Mouse (Mus musculus): Measurements from ENCODE around the gene Dedd. TPM values are rescaled to one million over a fixed set of nuclear protein-coding genes. Genes with fewer than 3 reads are reported as not detected.

The Dedd gene
- polyA plus RNA-seq, 1 experiment from 2014 or later: 32.8 TPM

DNA sequence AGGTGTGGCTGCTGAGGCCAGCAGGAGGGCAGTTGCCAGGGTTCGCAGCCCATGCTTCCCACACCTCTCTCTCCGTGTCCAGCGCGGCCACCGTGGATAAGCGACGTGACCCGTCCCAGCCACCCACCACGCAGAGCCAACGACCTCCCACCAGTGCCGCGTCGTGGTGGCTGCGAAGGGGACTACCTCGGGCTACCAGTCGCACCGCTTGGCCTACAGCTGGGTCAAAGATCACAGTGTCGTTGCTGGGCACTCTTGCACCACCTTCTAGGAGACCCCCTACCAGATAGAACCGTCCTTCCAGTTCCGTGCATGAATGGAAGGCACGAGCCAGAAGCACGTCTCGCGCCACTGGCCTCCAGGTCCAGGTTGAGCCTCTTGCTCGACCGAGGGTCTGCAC, 31.3 kb downstream of the Dedd start:
- TF ChIP-seq EP300 (optimal IDR thresholded peaks at IDR 0.05): no peak
- TF ChIP-seq CTCF (IDR thresholded peaks at IDR 0.05; ENCODE audit: low read depth): no peak
- whole genome bisulfite sequencing: 10% methylated on average over 26 of the region's 26 CpGs
- no peaks in the 10 kb centered on the region for H3K4me1 ChIP-seq (replicated peaks; ENCODE audit: control insufficient read depth, insufficient read depth)
- H3K36me3 ChIP-seq (ENCODE audit: control insufficient read depth, insufficient read depth, low read length): peaks cover 4% of the 10 kb centered on the region; the same call in 1 of the 2 replicates
- no peak overlapping the region for H3K27ac ChIP-seq (replicated peaks)
- ATAC-seq (ENCODE audit: low FRiP score, low TSS enrichment): peak; percentile 31
- no peaks in the 10 kb centered on the region for H3K9me3 ChIP-seq (ENCODE audit: control insufficient read depth, low read length)
- peak overlapping the region; percentile 60 for H3K4me2 ChIP-seq (replicated peaks; ENCODE audit: low read depth)
- H3K9ac ChIP-seq (ENCODE audit: low read length): peak overlapping the region; percentile 63
- DNase-seq (ENCODE audit: low spot score): no peak
- H3K27me3 ChIP-seq (ENCODE audit: control insufficient read depth, insufficient read depth, low read length): no peaks in the 10 kb centered on the region
- peak overlapping the region; percentile 45 for H3K4me3 ChIP-seq (ENCODE audit: low read depth, low read length)

DNA sequence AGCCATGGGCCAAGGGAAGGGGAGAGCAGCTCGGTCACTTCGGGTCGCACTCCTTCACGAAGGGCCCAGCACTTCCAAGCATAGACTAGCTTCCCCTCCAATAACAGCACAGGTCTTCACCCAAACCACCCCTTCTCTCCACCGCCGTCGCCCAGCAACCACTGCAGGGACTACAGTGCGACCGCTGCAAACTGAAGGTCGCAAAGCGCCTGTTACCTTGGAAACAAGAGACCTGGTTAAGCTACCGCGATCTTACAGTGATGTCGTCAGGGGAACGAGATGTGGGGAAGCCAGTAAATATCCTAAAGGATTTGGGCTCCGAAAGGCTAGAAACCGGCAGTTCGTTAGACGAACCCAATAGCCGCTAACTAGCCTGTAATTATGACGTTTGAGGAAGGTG, 31.7 kb downstream of the Dedd start, which contains the start of gene Klhdc9:
Gene Klhdc9, minus strand, starts transcription at position 143 of the 400 bp plus-strand sequence.
- ATAC-seq (ENCODE audit: low FRiP score, low TSS enrichment) (peak; percentile 94), DNase-seq (ENCODE audit: low spot score) (peak; percentile 88)
- Histone ChIP-seq H3K9ac (ENCODE audit: low read length) (peak within 1 kb of the TSS; percentile 63), H3K4me1 (replicated peaks; ENCODE audit: control insufficient read depth, insufficient read depth) (no peaks in the 10 kb centered on the region), H3K4me3 (ENCODE audit: low read depth, low read length) (peak within 1 kb of the TSS; percentile 45), H3K4me2 (replicated peaks; ENCODE audit: low read depth) (peak within 1 kb of the TSS; percentile 60), H3K27ac (replicated peaks) (peak within 1 kb of the TSS; percentile 72; the same call in 1 of the 2 replicates), H3K9me3 (ENCODE audit: control insufficient read depth, low read length) (no peaks in the 10 kb centered on the region), H3K36me3 (ENCODE audit: control insufficient read depth, insufficient read depth, low read length) (peaks cover 4% of the 10 kb centered on the region; the same call in 1 of the 2 replicates), H3K27me3 (ENCODE audit: control insufficient read depth, insufficient read depth, low read length) (no peaks in the 10 kb centered on the region)
- TF ChIP-seq EP300 (optimal IDR thresholded peaks at IDR 0.05) (no peak), CTCF (IDR thresholded peaks at IDR 0.05; ENCODE audit: low read depth) (no peak)
- WGBS: 1% methylated on average over 21 of the region's 21 CpGs

DNA sequence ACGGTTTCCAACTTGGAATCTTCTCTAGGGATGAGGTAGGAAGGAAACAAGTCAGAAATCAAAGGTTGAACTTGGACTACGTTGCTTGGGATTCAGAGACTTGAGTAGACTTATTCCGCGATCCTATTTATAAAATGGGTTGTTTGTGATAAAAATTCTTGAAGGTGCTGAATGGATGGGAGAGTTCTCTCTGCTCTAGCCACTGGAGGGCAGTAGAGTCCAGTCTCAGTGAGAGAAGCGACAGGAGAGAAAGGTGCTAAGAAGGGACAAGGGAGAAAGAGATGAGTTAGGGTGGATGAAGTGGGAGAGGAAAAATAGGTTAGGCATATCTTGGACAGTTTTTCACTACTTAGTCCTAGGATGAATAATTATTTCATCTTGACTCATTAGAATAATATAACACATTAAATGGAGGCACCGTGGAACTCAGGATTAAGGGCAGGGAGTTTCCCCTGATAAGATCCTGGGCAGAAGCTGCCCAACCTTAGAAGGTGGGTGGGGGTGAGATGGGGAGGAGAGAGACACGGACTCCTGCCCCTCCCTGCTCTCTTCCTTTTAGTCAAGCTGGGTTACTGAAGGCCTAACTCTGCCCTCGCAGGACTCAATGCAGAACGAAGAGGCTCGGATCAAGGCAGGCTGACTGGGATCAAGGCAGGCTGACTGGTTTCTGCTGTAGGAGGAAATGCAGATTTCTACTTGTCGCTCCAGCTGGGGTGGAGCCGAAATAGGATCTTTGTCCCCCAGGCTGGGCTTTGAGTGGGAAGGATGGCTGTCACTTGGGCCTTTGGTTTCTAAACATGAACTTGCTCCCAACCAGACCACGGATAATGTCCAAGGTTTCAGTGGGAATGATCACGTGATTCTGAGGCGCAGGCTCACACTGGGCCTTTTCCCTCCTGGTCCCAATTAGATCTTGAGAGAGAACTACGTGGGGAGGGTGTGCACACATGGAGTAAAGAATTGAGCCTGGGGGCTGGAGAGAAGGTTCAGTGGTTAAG, 32.5 kb downstream of the Dedd start:
- Histone ChIP-seq H3K4me3 (ENCODE audit: low read depth, low read length) (peak overlapping the region; percentile 45), H3K4me1 (replicated peaks; ENCODE audit: control insufficient read depth, insufficient read depth) (no peaks in the 10 kb centered on the region), H3K4me2 (replicated peaks; ENCODE audit: low read depth) (peak overlapping the region; percentile 60), H3K9ac (ENCODE audit: low read length) (peak overlapping the region; percentile 59), H3K27me3 (ENCODE audit: control insufficient read depth, insufficient read depth, low read length) (no peaks in the 10 kb centered on the region), H3K9me3 (ENCODE audit: control insufficient read depth, low read length) (no peaks in the 10 kb centered on the region), H3K36me3 (ENCODE audit: control insufficient read depth, insufficient read depth, low read length) (peaks cover 2% of the 10 kb centered on the region; the same call in 1 of the 2 replicates), H3K27ac (replicated peaks) (peak overlapping the region; percentile 72; the same call in 1 of the 2 replicates)
- peak; percentile 96 for TF ChIP-seq CTCF (IDR thresholded peaks at IDR 0.05; ENCODE audit: low read depth)
- no peak for TF ChIP-seq EP300 (optimal IDR thresholded peaks at IDR 0.05)
- 28% methylated on average over 16 of the region's 16 CpGs for WGBS
- peak; percentile 65; the same call in 1 of the 2 replicates for ATAC-seq (ENCODE audit: low FRiP score, low TSS enrichment)
- peak; percentile 76 for DNase-seq (ENCODE audit: low spot score)

DNA sequence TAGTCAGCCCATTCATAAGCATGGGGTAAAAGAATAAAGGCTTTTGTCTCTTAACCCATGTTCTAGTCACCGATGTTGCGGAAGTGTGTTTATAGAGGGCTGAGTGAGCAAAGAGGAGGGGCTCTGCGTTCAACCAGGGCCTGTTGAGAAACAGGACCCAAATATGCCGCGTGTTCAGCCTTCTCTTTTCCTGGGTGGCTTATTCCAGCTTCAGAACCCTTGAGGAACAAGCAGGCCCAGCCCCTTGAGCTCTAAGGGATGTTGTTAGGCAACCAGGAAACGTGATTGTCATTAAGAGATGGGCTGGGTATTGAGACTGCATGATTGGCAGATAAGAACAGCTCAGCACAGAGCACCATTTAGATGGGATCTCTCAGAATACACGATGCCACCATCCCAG, 37.0 kb downstream of the Dedd start:
- Histone ChIP-seq H3K9ac (ENCODE audit: low read length) (no peak overlapping the region), H3K27ac (replicated peaks) (peak overlapping the region; percentile 56; the same call in 1 of the 2 replicates), H3K4me1 (replicated peaks; ENCODE audit: control insufficient read depth, insufficient read depth) (no peaks in the 10 kb centered on the region), H3K4me2 (replicated peaks; ENCODE audit: low read depth) (no peak overlapping the region), H3K27me3 (ENCODE audit: control insufficient read depth, insufficient read depth, low read length) (no peaks in the 10 kb centered on the region), H3K36me3 (ENCODE audit: control insufficient read depth, insufficient read depth, low read length) (no peaks in the 10 kb centered on the region), H3K4me3 (ENCODE audit: low read depth, low read length) (no peak overlapping the region), H3K9me3 (ENCODE audit: control insufficient read depth, low read length) (no peaks in the 10 kb centered on the region)
- no peak for ATAC-seq (ENCODE audit: low FRiP score, low TSS enrichment)
- WGBS: 47% methylated on average over 7 of the region's 7 CpGs
- no peak for TF ChIP-seq EP300 (optimal IDR thresholded peaks at IDR 0.05)
- no peak for TF ChIP-seq CTCF (IDR thresholded peaks at IDR 0.05; ENCODE audit: low read depth)
- DNase-seq (ENCODE audit: low spot score): no peak

DNA sequence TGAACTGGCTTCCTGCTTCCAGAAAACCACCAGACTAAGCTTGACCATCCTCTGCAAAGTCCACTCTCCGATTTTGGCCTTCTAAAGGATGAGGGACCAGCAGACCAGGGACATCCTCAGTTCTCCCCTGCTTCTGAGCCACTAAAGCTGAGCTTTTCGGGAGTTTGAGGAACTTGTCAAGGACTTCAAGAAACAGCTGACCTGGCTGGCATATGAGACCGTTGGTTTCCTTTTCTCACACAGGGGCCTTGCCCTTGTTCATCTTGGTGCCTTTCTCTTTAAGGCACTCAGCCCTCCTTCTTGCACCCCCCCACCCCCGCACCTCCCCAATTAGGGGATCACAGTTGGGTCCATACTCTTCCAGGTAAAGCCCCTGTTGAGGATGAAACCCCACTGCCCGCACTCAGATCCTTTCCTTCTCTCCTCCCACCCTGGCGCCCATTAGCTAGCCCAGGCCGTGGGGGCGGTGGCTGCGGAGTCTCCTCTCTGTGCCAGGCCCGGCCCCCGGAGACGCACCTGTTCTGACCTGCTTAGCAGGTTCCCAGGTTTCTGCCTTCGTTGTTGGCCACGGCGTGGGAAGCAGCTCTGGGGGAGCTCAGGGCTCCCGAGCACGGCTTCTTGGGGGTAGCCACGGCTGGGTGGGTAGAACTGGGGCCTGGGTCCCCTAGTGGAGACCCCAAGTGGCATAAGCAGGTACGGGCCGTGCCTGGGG, 41.1 kb downstream of the Dedd start, which contains the start of gene Nectin4:
Gene Nectin4, plus strand, starts transcription at position 255 of the 712 bp plus-strand sequence.
- no peaks in the 10 kb centered on the region for H3K9me3 ChIP-seq (ENCODE audit: control insufficient read depth, low read length)
- peak within 1 kb of the TSS; percentile 66 for H3K9ac ChIP-seq (ENCODE audit: low read length)
- H3K4me2 ChIP-seq (replicated peaks; ENCODE audit: low read depth): peak within 1 kb of the TSS; percentile 51
- H3K36me3 ChIP-seq (ENCODE audit: control insufficient read depth, insufficient read depth, low read length): no peaks in the 10 kb centered on the region
- peak within 1 kb of the TSS; percentile 35 for H3K4me3 ChIP-seq (ENCODE audit: low read depth, low read length)
- no peak for TF ChIP-seq CTCF (IDR thresholded peaks at IDR 0.05; ENCODE audit: low read depth)
- TF ChIP-seq EP300 (optimal IDR thresholded peaks at IDR 0.05): no peak
- ATAC-seq (ENCODE audit: low FRiP score, low TSS enrichment) (peak; percentile 83), DNase-seq (ENCODE audit: low spot score) (peak; percentile 90)
- H3K4me1 ChIP-seq (replicated peaks; ENCODE audit: control insufficient read depth, insufficient read depth): 0 out of 2 replicates have a peak, but pooled peaks cover 7% of the 10 kb centered on the region
- peak within 1 kb of the TSS; percentile 91 for H3K27ac ChIP-seq (replicated peaks)
- 32% methylated on average over 20 of the region's 20 CpGs for WGBS
- H3K27me3 ChIP-seq (ENCODE audit: control insufficient read depth, insufficient read depth, low read length): no peaks in the 10 kb centered on the region
